Mouse (Mus musculus): ENCODE results near the gene Actr2. TPM values are rescaled to one million over a fixed set of nuclear protein-coding genes. Genes with fewer than 3 reads are reported as not detected.

The Actr2 gene
- polyA plus RNA-seq, 1 experiment from 2014 or later = 103 TPM

- no peak for ATAC-seq (replicated peaks; ENCODE audit: low FRiP score, low read depth)
- Histone ChIP-seq H3K27me3 (ENCODE audit: insufficient read depth, low read length) (no peaks in the 10 kb centered on the region), H3K9me3 (replicated peaks; ENCODE audit: low read length) (no peaks in the 10 kb centered on the region), H3K4me3 (replicated peaks; ENCODE audit: low read depth, low read length) (no peak overlapping the region), H3K4me1 (replicated peaks; ENCODE audit: insufficient read depth, low read length) (peaks cover 8% of the 10 kb centered on the region; the same call in 1 of the 2 replicates), H3K36me3 (ENCODE audit: insufficient read depth, low read length) (no peaks in the 10 kb centered on the region), H3K27ac (no peak overlapping the region), H3K9ac (ENCODE audit: low read depth, low read length) (no peak overlapping the region), H3K4me2 (ENCODE audit: low read length) (no peak overlapping the region)
- peak; percentile 45 for TF ChIP-seq CTCF (IDR thresholded peaks at IDR 0.05; ENCODE audit: low read depth)
- no peak for DNase-seq (ENCODE audit: low spot score)
- WGBS = 83% methylated on average over 3 of the region's 3 CpGs
Observed at GRCm38 (mm10) chr11:20045586-20045985, 67.1 kb downstream of the Actr2 start.

GRCm38 (mm10) chr11:20043256-20043655 lies 69.5 kb downstream of the Actr2 start:
- Histone ChIP-seq H3K9me3 (replicated peaks; ENCODE audit: low read length) (no peaks in the 10 kb centered on the region), H3K27me3 (ENCODE audit: insufficient read depth, low read length) (no peaks in the 10 kb centered on the region), H3K4me3 (replicated peaks; ENCODE audit: low read depth, low read length) (no peak overlapping the region), H3K4me1 (replicated peaks; ENCODE audit: insufficient read depth, low read length) (peaks cover 8% of the 10 kb centered on the region; the same call in 1 of the 2 replicates), H3K36me3 (ENCODE audit: insufficient read depth, low read length) (no peaks in the 10 kb centered on the region), H3K9ac (ENCODE audit: low read depth, low read length) (no peak overlapping the region), H3K4me2 (ENCODE audit: low read length) (no peak overlapping the region), H3K27ac (no peak overlapping the region)
- 73% methylated on average over 4 of the region's 4 CpGs for WGBS
- DNase-seq (ENCODE audit: low spot score) (no peak), ATAC-seq (replicated peaks; ENCODE audit: low FRiP score, low read depth) (no peak)
- TF ChIP-seq CTCF (IDR thresholded peaks at IDR 0.05; ENCODE audit: low read depth) = no peak

- ATAC-seq (replicated peaks; ENCODE audit: low FRiP score, low read depth) (no peak), DNase-seq (ENCODE audit: low spot score) (no peak)
- no peaks in the 10 kb centered on the region for H3K9me3 ChIP-seq (replicated peaks; ENCODE audit: low read length)
- no peak overlapping the region for H3K9ac ChIP-seq (ENCODE audit: low read depth, low read length)
- peaks cover 8% of the 10 kb centered on the region; the same call in 1 of the 2 replicates for H3K4me1 ChIP-seq (replicated peaks; ENCODE audit: insufficient read depth, low read length)
- no peak overlapping the region for H3K4me3 ChIP-seq (replicated peaks; ENCODE audit: low read depth, low read length)
- no peak for TF ChIP-seq CTCF (IDR thresholded peaks at IDR 0.05; ENCODE audit: low read depth)
- no peaks in the 10 kb centered on the region for H3K36me3 ChIP-seq (ENCODE audit: insufficient read depth, low read length)
- no peaks in the 10 kb centered on the region for H3K27me3 ChIP-seq (ENCODE audit: insufficient read depth, low read length)
- 44% methylated on average over 4 of the region's 4 CpGs for WGBS
- no peak overlapping the region for H3K4me2 ChIP-seq (ENCODE audit: low read length)
- no peak overlapping the region for H3K27ac ChIP-seq
Observed at GRCm38 (mm10) chr11:20042106-20042505, 70.6 kb downstream of the Actr2 start.

- H3K9me3 ChIP-seq (replicated peaks; ENCODE audit: low read length) = no peaks in the 10 kb centered on the region
- no peak overlapping the region for H3K4me2 ChIP-seq (ENCODE audit: low read length)
- H3K4me3 ChIP-seq (replicated peaks; ENCODE audit: low read depth, low read length) = no peak overlapping the region
- DNase-seq (ENCODE audit: low spot score) (peak; percentile 20), ATAC-seq (replicated peaks; ENCODE audit: low FRiP score, low read depth) (peak; percentile 72)
- TF ChIP-seq CTCF (IDR thresholded peaks at IDR 0.05; ENCODE audit: low read depth) = no peak
- H3K27ac ChIP-seq = 0 out of 2 replicates have a peak overlapping the region, but pooled peaks have one; percentile 11
- 30% methylated on average over 6 of the region's 6 CpGs for WGBS
- no peaks in the 10 kb centered on the region for H3K36me3 ChIP-seq (ENCODE audit: insufficient read depth, low read length)
- H3K27me3 ChIP-seq (ENCODE audit: insufficient read depth, low read length) = no peaks in the 10 kb centered on the region
- no peak overlapping the region for H3K9ac ChIP-seq (ENCODE audit: low read depth, low read length)
- peaks cover 8% of the 10 kb centered on the region; the same call in 1 of the 2 replicates for H3K4me1 ChIP-seq (replicated peaks; ENCODE audit: insufficient read depth, low read length)
Observed at GRCm38 (mm10) chr11:20041164-20041920, 71.4 kb downstream of the Actr2 start.

- peak; percentile 39 for DNase-seq (ENCODE audit: low spot score)
- WGBS = 27% methylated on average over 8 of the region's 8 CpGs
- no peak for ATAC-seq (replicated peaks; ENCODE audit: low FRiP score, low read depth)
- Histone ChIP-seq H3K27ac (no peak overlapping the region), H3K27me3 (ENCODE audit: insufficient read depth, low read length) (no peaks in the 10 kb centered on the region), H3K9ac (ENCODE audit: low read depth, low read length) (no peak overlapping the region), H3K36me3 (ENCODE audit: insufficient read depth, low read length) (no peaks in the 10 kb centered on the region), H3K4me1 (replicated peaks; ENCODE audit: insufficient read depth, low read length) (peaks cover 8% of the 10 kb centered on the region; the same call in 1 of the 2 replicates), H3K4me2 (ENCODE audit: low read length) (no peak overlapping the region), H3K9me3 (replicated peaks; ENCODE audit: low read length) (no peaks in the 10 kb centered on the region), H3K4me3 (replicated peaks; ENCODE audit: low read depth, low read length) (no peak overlapping the region)
- no peak for TF ChIP-seq CTCF (IDR thresholded peaks at IDR 0.05; ENCODE audit: low read depth)
Observed at GRCm38 (mm10) chr11:20038723-20039122, 74.0 kb downstream of the Actr2 start.

- H3K9ac ChIP-seq (ENCODE audit: low read depth, low read length) = no peak overlapping the region
- no peak for TF ChIP-seq CTCF (IDR thresholded peaks at IDR 0.05; ENCODE audit: low read depth)
- ATAC-seq (replicated peaks; ENCODE audit: low FRiP score, low read depth) (0 out of 2 replicates have a peak, but pooled peaks have one; percentile 18), DNase-seq (ENCODE audit: low spot score) (no peak)
- no peak overlapping the region for H3K4me2 ChIP-seq (ENCODE audit: low read length)
- WGBS = 94% methylated on average over 4 of the region's 4 CpGs
- H3K36me3 ChIP-seq (ENCODE audit: insufficient read depth, low read length) = no peaks in the 10 kb centered on the region
- no peaks in the 10 kb centered on the region for H3K27me3 ChIP-seq (ENCODE audit: insufficient read depth, low read length)
- no peak overlapping the region for H3K4me3 ChIP-seq (replicated peaks; ENCODE audit: low read depth, low read length)
- peaks cover 8% of the 10 kb centered on the region; the same call in 1 of the 2 replicates for H3K4me1 ChIP-seq (replicated peaks; ENCODE audit: insufficient read depth, low read length)
- no peaks in the 10 kb centered on the region for H3K9me3 ChIP-seq (replicated peaks; ENCODE audit: low read length)
- H3K27ac ChIP-seq = no peak overlapping the region
Observed at GRCm38 (mm10) chr11:20037739-20038138, 75.0 kb downstream of the Actr2 start.

Data from kidney, postnatal 0 days (tissue).